Mouse (Mus musculus) right cerebral cortex, postnatal 14 days (tissue): ENCODE results near the gene Tex14.
"Not testable (repeated sequence)": the region's sequence is repeated elsewhere in the genome, so short reads cannot be mapped to it uniquely, and the experiment has no call there.

Experiments used
- DNase-seq: peaks from one replicate; pipeline ENCODE4 v3.0.0; 2022

The Tex14 gene

GRCm38 (mm10) chr11:87404876-87405275 lies at the start of gene Tex14, which contains the start of gene Rad51c:
Gene Tex14 (plus strand): TSS chr11:87405065.
Gene Rad51c (minus strand): TSS chr11:87404954.
- DNase-seq: peak; percentile 19

DNA sequence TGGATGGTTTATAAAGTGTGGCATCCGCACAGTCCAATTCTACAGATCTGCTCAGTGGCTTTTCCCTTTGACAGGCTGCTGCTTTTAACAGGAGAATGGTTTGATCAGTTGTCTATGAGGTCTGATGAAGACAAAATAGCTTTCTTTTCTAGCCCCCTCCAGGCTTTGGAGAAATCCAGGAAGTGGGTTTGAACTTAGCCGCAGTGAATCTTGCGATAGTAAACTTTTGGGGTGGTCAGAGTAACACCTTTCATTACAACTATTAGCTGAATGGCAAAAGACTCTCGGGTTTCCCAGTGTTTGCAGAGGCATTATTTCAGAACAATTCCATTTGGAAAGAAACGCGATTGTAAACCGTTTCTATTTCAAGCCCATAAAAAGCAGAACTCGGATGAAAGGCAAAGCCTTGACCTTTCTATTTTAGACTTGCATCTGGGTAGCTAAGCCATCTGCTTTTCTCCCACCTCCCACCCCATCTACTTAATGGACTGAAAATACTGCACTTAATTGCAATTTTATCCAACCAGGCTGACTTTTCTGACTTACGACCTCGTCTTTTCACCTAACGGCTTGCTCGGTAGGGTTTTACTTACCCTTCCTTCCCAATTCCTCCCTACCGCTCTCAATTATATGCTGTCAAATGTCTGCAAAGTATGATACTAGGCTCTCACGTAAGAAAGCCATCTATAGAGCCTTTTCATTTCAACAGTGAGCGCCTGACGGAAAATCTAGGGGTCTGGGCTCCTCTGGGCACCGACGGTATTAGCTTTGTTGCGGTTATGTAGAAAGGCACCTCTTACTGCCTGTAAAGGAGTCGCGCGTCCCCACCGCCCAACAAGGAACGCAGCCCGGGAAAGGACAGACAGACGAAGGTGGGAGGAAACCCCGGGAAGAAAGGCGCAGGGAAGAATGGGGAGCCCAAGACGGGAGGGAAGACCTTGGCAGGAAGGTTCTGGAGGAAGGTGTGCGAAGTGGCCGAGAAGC lies 47.3 kb upstream of the Tex14 start:
- DNase-seq: peak; percentile 35

GRCm38 (mm10) chr11:87358331-87359261 lies 46.3 kb upstream of the Tex14 start, which contains the start of gene Ppm1e:
Gene Ppm1e (minus strand): TSS chr11:87359023.
- DNase-seq: peak; percentile 89

- DNase-seq: no peak
Observed at GRCm38 (mm10) chr11:87359262-87359612, 45.6 kb upstream of the Tex14 start.

GRCm38 (mm10) chr11:87365120-87365519 lies 39.7 kb upstream of the Tex14 start:
- no peak for DNase-seq

- DNase-seq: no peak
Observed at GRCm38 (mm10) chr11:87367061-87367460, 37.8 kb upstream of the Tex14 start.

- DNase-seq: no peak
Observed at GRCm38 (mm10) chr11:87367865-87368580, 36.8 kb upstream of the Tex14 start.

- no peak for DNase-seq
Observed at GRCm38 (mm10) chr11:87384551-87384950, 20.3 kb upstream of the Tex14 start.

GRCm38 (mm10) chr11:87385676-87386075 lies 19.2 kb upstream of the Tex14 start:
- DNase-seq: no peak

DNA sequence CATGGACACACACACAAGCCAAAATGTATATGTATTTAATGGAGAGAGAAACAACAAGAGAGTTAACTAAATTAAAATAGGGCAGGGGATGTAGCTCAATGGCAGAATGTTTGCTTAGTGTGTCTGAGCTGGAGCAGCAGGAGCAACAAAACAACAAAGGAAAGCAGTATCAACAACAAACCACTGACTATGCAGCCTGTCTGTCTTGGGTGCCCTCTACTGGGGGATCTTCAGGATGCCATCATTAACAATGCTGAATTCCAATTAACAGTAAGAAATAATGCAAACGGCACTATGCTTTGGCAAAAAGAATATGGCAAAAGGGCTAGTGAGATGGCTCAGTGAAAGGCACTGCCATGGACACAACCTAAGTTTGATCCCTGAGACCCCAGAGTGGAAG lies 11.0 kb upstream of the Tex14 start:
- peak; percentile 22 for DNase-seq

DNA sequence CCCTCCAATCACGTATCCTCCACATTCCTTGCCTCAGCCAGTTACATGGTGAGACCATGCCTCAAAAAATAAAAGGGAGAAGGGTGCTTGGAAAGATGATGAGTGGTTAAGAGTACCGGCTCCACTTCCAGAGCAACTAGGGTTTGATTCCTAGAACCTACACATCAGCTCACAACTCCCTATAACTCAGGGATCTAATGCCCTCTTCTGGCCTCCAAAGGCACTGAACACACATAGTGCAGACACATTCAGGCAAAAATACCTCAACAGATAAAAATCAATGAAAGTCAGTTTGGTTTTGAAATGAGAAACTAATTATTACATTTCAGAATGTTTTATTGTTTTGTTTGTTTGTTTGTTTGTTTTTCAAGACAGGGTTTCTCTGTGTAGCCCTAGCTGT lies 6.5 kb upstream of the Tex14 start:
- DNase-seq: no peak

DNA sequence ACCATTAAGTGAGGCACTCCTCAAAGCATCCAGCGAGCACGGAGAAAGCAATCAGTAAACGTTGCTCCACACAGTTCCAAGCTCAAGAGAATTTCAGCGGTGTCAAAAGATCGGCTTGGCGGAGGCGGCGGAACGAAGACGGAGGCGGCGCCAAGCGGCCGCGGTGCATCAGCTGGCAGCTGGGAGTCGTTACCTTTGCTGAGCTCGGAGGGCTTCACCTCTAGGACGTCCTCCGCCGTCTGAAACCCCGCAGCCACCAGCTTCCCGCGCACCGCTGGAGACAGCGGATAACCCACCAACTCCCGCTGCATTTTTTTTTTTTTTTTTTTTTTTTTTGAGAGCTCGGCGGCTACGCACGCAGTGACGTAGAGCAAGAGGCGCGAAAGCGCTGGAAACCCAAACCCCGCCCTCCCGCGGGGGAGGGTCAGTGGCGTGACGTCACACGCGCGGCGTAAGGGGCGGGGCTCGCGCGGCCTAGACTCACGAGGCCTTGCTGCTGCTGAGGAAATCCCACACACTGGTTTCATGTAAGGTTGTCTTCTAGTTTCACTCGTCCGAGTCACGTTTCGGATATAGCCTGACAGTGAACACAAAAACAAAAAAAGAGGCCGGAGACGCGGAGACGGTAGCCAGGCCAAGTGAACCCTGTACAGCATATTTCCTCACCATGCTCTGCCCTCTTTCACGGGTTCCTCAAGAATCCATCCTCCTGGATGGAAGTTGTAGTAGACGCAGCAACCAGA lies 583 bp upstream of the Tex14 start:
- DNase-seq: peak; percentile 95

GRCm38 (mm10) chr11:87413412-87413811 lies 8.5 kb downstream of the Tex14 start:
- not testable (repeated sequence) for DNase-seq

DNA sequence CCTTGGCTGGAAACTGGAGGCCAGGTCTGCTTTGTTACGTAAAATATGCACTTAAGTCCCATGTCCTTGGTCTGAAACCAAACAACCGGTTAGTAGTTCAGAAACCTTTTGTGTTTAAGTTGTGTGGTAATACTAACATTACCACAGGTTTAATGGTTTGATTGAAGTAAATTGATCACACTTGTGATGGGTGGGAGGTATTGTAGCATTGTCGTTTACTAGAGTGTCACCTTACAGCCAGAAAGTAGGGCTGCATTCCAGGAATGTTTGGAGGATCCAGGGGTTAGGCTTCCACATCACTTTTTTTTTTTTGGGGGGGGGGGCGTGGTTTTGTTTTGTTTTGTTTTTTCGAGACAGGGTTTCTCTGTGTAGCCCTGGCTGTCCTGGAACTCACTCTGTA lies 11.3 kb downstream of the Tex14 start:
- no peak for DNase-seq

- no peak for DNase-seq
Observed at GRCm38 (mm10) chr11:87420861-87421260, 16.0 kb downstream of the Tex14 start.

- no peak for DNase-seq
Observed at GRCm38 (mm10) chr11:87421760-87422201, 16.9 kb downstream of the Tex14 start.

DNA sequence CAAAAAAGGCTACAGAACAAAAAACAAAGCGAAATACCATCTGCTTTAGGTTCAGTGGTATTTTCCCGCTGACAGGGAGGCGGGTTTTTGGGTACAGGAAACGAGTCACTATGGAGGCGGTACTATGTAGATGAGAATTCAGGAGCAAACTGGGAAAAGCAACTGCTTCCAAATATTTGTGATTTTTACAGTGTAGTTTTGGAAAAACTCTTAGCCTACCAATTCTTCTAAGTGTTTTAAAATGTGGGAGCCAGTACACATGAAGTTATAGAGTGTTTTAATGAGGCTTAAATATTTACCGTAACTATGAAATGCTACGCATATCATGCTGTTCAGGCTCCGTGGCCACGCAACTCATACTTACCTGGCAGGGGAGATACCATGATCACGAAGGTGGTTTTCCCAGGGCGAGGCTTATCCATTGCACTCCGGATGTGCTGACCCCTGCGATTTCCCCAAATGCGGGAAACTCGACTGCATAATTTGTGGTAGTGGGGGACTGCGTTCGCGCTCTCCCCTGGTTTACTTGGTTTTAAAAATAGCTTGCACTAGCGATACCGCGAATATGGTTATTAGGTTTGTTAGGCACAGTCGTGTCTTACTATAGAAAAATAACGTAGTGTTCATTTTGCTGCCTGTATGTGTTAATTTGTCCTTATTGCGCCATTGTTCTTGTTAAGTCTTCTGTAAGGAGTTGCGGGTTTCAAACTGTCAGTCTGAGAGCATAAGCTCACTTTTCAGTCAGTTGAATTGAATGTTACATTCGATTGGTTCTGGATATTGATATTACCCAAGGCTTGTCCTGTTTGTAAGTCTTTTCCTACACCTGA lies 17.9 kb downstream of the Tex14 start:
- DNase-seq: peak; percentile 72

DNA sequence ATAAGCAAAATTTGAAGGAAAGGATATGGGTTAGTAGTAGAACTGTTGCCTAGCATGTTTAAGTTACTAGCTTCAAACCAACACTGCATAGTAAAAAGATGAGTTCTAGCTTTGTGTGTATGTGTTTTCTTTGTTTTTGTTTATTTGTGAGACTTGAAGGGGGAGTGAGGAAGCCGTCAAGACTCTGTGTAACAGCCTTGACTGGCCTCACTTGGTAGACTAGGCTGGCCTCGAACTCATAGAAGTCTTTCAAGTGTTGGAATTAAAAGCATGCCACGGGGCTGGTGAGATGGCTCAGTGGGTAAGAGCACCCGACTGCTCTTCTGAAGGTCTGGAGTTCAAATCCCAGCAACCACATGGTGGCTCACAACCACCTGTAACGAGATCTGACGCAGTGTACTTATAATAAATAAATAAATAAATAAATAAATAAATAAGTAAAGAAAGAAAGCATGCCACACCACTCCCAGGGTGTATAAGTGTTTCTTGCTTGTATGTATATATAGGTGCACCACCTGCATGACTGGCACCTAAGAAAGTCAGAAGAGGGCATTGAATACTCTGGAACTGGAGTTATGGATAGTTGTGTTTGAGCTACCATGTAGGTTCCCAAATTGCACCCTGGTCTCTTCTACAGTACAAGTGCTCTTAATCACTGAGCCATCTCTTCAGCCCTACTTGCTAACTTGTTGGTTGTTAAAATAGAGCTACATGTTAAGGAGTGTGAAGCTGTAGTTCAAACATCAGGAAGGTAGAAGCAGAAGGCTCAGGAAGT lies 18.9 kb downstream of the Tex14 start:
- no peak for DNase-seq

DNA sequence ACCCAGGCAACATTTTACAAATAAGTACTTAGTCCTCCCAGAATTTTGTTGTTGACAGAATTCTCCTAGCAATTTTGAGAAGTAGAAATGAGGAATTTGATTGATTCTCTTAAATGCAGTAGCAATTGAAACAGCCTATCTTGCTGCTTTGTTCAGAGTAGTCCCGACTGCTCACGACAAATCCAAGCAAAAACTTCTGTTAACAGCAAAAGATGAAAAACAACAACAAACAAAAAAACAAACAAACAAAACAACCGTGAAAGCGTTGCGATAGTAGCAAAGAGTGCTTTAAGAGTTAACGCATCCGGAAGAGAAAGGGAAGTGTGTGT lies 21.2 kb downstream of the Tex14 start:
- no peak for DNase-seq
